Mouse (Mus musculus) intestine, embryonic 15.5 days (tissue): ENCODE measurements around the gene Camk1g. TPM values are rescaled to one million over a fixed set of nuclear protein-coding genes. Genes with fewer than 3 reads are reported as not detected.

Experiments used
- ATAC-seq: fragments of 200-750 bp; cut with Nextera tagmentation; 2 replicates; pipeline ENCODE4 v1.8.0; 2017; ENCODE audit warnings: moderate TSS enrichment, moderate library complexity
- H3K27ac ChIP-seq: fragments of 300-500 bp; sonication (generic); 2 replicates; pipeline ENCODE4 v1.5.1; 2015; ENCODE audit warnings: mild to moderate bottlenecking, inconsistent platforms
- H3K27me3 ChIP-seq: fragments of 300-500 bp; sonication (generic); replicated peaks from 2 replicates; pipeline ENCODE4 v1.6.1; 2015; ENCODE audit warnings: inconsistent platforms
- H3K36me3 ChIP-seq: fragments of 300-500 bp; sonication (generic); 2 replicates; pipeline ENCODE4 v1.6.1; 2015; ENCODE audit warnings: inconsistent platforms
- H3K4me1 ChIP-seq: fragments of 300-500 bp; sonication (generic); replicated peaks from 2 replicates; pipeline ENCODE4 v1.6.1; 2015; ENCODE audit warnings: inconsistent platforms
- H3K4me2 ChIP-seq: fragments of 300-500 bp; sonication (generic); replicated peaks from 2 replicates; pipeline ENCODE4 v1.6.1; 2015; ENCODE audit warnings: mild to moderate bottlenecking, inconsistent platforms
- H3K4me3 ChIP-seq: fragments of 300-500 bp; sonication (generic); replicated peaks from 2 replicates; pipeline ENCODE4 v1.5.1; 2015; ENCODE audit warnings: inconsistent platforms
- H3K9ac ChIP-seq: fragments of 300-500 bp; sonication (generic); 2 replicates; pipeline ENCODE4 v1.6.1; 2015; ENCODE audit warnings: inconsistent platforms
- H3K9me3 ChIP-seq: fragments of 300-500 bp; sonication (generic); 2 replicates; pipeline ENCODE4 v1.6.1; 2016; ENCODE audit warnings: inconsistent platforms
- WGBS: fragments of 180-500 bp; shearing (Covaris S2); methylation state at CpG from one replicate; pipeline ENCODE4 v1.1.7; 2015; 5-methylcytosine and 5-hydroxymethylcytosine counted together
- polyA plus RNA-seq: library from polyadenylated mRNA; unstranded; fragments of >200 nt; fragmentation: Nextera tagmentation; extraction: Ambion mirVana; gene quantifications from 2 replicates; pipeline ENCODE4 v1.2.1, GENCODE M21; 2015

Gene Camk1g
- polyA plus RNA-seq, 1 experiment from 2014 or later: 6.8 TPM

GRCm38 (mm10) chr1:193368055-193368454 lies 2.0 kb downstream of the Camk1g start:
- H3K4me3 ChIP-seq: no peak overlapping the region
- H3K4me1 ChIP-seq: no peaks in the 10 kb centered on the region
- no peak for ATAC-seq
- WGBS: 55% methylated on average over 10 of the region's 10 CpGs
- no peak overlapping the region for H3K27ac ChIP-seq
- H3K4me2 ChIP-seq: no peak overlapping the region
- no peaks in the 10 kb centered on the region for H3K36me3 ChIP-seq
- H3K9ac ChIP-seq: no peak overlapping the region
- H3K9me3 ChIP-seq: no peaks in the 10 kb centered on the region
- no peaks in the 10 kb centered on the region for H3K27me3 ChIP-seq

GRCm38 (mm10) chr1:193363801-193364231 lies 6.3 kb downstream of the Camk1g start:
- WGBS: 58% methylated on average over 5 of the region's 5 CpGs
- H3K36me3 ChIP-seq: no peaks in the 10 kb centered on the region
- ATAC-seq: peak; percentile 53; the same call in 1 of the 2 replicates
- no peak overlapping the region for H3K4me2 ChIP-seq
- H3K4me3 ChIP-seq: no peak overlapping the region
- H3K4me1 ChIP-seq: no peaks in the 10 kb centered on the region
- H3K9ac ChIP-seq: no peak overlapping the region
- H3K9me3 ChIP-seq: no peaks in the 10 kb centered on the region
- H3K27ac ChIP-seq: no peak overlapping the region
- H3K27me3 ChIP-seq: no peaks in the 10 kb centered on the region

GRCm38 (mm10) chr1:193362078-193362477 lies 8.0 kb downstream of the Camk1g start:
- Histone ChIP-seq H3K27ac (no peak overlapping the region), H3K9me3 (no peaks in the 10 kb centered on the region), H3K4me1 (no peaks in the 10 kb centered on the region), H3K27me3 (no peaks in the 10 kb centered on the region), H3K4me3 (no peak overlapping the region), H3K4me2 (no peak overlapping the region), H3K36me3 (no peaks in the 10 kb centered on the region), H3K9ac (no peak overlapping the region)
- WGBS: 76% methylated on average over 7 of the region's 7 CpGs
- no peak for ATAC-seq

- WGBS: 69% methylated on average over 6 of the region's 6 CpGs
- no peak overlapping the region for H3K9ac ChIP-seq
- H3K27ac ChIP-seq: no peak overlapping the region
- H3K9me3 ChIP-seq: no peaks in the 10 kb centered on the region
- H3K36me3 ChIP-seq: no peaks in the 10 kb centered on the region
- no peak overlapping the region for H3K4me2 ChIP-seq
- no peaks in the 10 kb centered on the region for H3K27me3 ChIP-seq
- H3K4me3 ChIP-seq: no peak overlapping the region
- no peaks in the 10 kb centered on the region for H3K4me1 ChIP-seq
- no peak for ATAC-seq
Observed at GRCm38 (mm10) chr1:193361181-193361580, 8.9 kb downstream of the Camk1g start.

GRCm38 (mm10) chr1:193359199-193359598 lies 10.9 kb downstream of the Camk1g start:
- Histone ChIP-seq H3K4me2 (no peak overlapping the region), H3K4me1 (no peaks in the 10 kb centered on the region), H3K9me3 (no peaks in the 10 kb centered on the region), H3K27me3 (no peaks in the 10 kb centered on the region), H3K36me3 (no peaks in the 10 kb centered on the region), H3K27ac (no peak overlapping the region), H3K9ac (no peak overlapping the region), H3K4me3 (no peak overlapping the region)
- WGBS: 68% methylated on average over 3 of the region's 3 CpGs
- no peak for ATAC-seq

GRCm38 (mm10) chr1:193351583-193351982 lies 18.5 kb downstream of the Camk1g start:
- H3K9ac ChIP-seq: no peak overlapping the region
- no peak for ATAC-seq

GRCm38 (mm10) chr1:193350546-193350801 lies 19.6 kb downstream of the Camk1g start:
- WGBS: 95% methylated on average over 2 of the region's 2 CpGs
- Histone ChIP-seq H3K9ac (no peak overlapping the region), H3K27ac (no peak overlapping the region), H3K9me3 (no peaks in the 10 kb centered on the region), H3K27me3 (no peaks in the 10 kb centered on the region), H3K4me2 (no peak overlapping the region), H3K4me3 (no peak overlapping the region), H3K4me1 (no peaks in the 10 kb centered on the region), H3K36me3 (no peaks in the 10 kb centered on the region)
- no peak for ATAC-seq

More at GRCm38 (mm10) chr1:193351583-193351982, 18.5 kb downstream of the Camk1g start:
- Histone ChIP-seq H3K27me3 (no peaks in the 10 kb centered on the region), H3K27ac (no peak overlapping the region), H3K4me1 (no peaks in the 10 kb centered on the region), H3K36me3 (no peaks in the 10 kb centered on the region), H3K9me3 (no peaks in the 10 kb centered on the region), H3K4me3 (no peak overlapping the region), H3K4me2 (no peak overlapping the region)
- 82% methylated on average over 3 of the region's 3 CpGs for WGBS

- H3K27ac ChIP-seq: no peak overlapping the region
- no peaks in the 10 kb centered on the region for H3K36me3 ChIP-seq
- H3K4me2 ChIP-seq: no peak overlapping the region
- H3K4me3 ChIP-seq: no peak overlapping the region
- no peaks in the 10 kb centered on the region for H3K9me3 ChIP-seq
- H3K27me3 ChIP-seq: no peaks in the 10 kb centered on the region
- WGBS: 75% methylated on average over 10 of the region's 10 CpGs
- no peak for ATAC-seq
- no peaks in the 10 kb centered on the region for H3K4me1 ChIP-seq
- H3K9ac ChIP-seq: no peak overlapping the region
Observed at GRCm38 (mm10) chr1:193349702-193350545, 20.2 kb downstream of the Camk1g start.

GRCm38 (mm10) chr1:193348261-193348962 lies 21.7 kb downstream of the Camk1g start:
- Histone ChIP-seq H3K9ac (no peak overlapping the region), H3K27ac (no peak overlapping the region), H3K9me3 (no peaks in the 10 kb centered on the region), H3K27me3 (no peaks in the 10 kb centered on the region), H3K4me2 (no peak overlapping the region), H3K4me1 (no peaks in the 10 kb centered on the region), H3K36me3 (no peaks in the 10 kb centered on the region), H3K4me3 (no peak overlapping the region)
- WGBS: 84% methylated on average over 9 of the region's 9 CpGs
- ATAC-seq: no peak

- Histone ChIP-seq H3K9me3 (no peaks in the 10 kb centered on the region), H3K4me1 (no peaks in the 10 kb centered on the region), H3K4me2 (no peak overlapping the region), H3K36me3 (no peaks in the 10 kb centered on the region), H3K4me3 (no peak overlapping the region), H3K9ac (no peak overlapping the region), H3K27me3 (no peaks in the 10 kb centered on the region), H3K27ac (no peak overlapping the region)
- 70% methylated on average over 3 of the region's 3 CpGs for WGBS
- no peak for ATAC-seq
Observed at GRCm38 (mm10) chr1:193346908-193347307, 23.2 kb downstream of the Camk1g start.

- WGBS: 46% methylated on average over 2 of the region's 2 CpGs
- no peaks in the 10 kb centered on the region for H3K9me3 ChIP-seq
- H3K36me3 ChIP-seq: no peaks in the 10 kb centered on the region
- H3K4me3 ChIP-seq: no peak overlapping the region
- H3K27ac ChIP-seq: no peak overlapping the region
- no peak overlapping the region for H3K9ac ChIP-seq
- no peaks in the 10 kb centered on the region for H3K4me1 ChIP-seq
- H3K27me3 ChIP-seq: no peaks in the 10 kb centered on the region
- H3K4me2 ChIP-seq: no peak overlapping the region
- ATAC-seq: no peak; the same call in 1 of the 2 replicates
Observed at GRCm38 (mm10) chr1:193344976-193345375, 25.1 kb downstream of the Camk1g start.

GRCm38 (mm10) chr1:193343853-193344252 lies 26.2 kb downstream of the Camk1g start:
- H3K4me1 ChIP-seq: no peaks in the 10 kb centered on the region
- H3K4me2 ChIP-seq: no peak overlapping the region
- no peaks in the 10 kb centered on the region for H3K36me3 ChIP-seq
- no peak for ATAC-seq
- H3K27me3 ChIP-seq: no peaks in the 10 kb centered on the region
- H3K4me3 ChIP-seq: no peak overlapping the region
- no peak overlapping the region for H3K27ac ChIP-seq
- H3K9ac ChIP-seq: no peak overlapping the region
- no peaks in the 10 kb centered on the region for H3K9me3 ChIP-seq
- 62% methylated on average over 4 of the region's 4 CpGs for WGBS
